Mouse (Mus musculus) bone marrow macrophage, adult 2 months (primary cell): ENCODE measurements around the gene Chrm1. TPM values are rescaled to one million over a fixed set of nuclear protein-coding genes. Genes with fewer than 3 reads are reported as not detected.

ENCODE experiments used
- H3K27ac ChIP-seq: 2 replicates; pipeline ENCODE4 v1.5.1; 2012; ENCODE audit warnings: low read depth, low read length; ENCODE audit not compliant: insufficient read depth
- H3K4me1 ChIP-seq: 2 replicates; pipeline ENCODE4 v1.6.1; 2012; ENCODE audit warnings: low read length; ENCODE audit not compliant: control insufficient read depth, insufficient read depth
- H3K4me3 ChIP-seq: 2 replicates; pipeline ENCODE4 v1.5.1; 2012; ENCODE audit warnings: mild to moderate bottlenecking, low read length, moderate library complexity; ENCODE audit not compliant: insufficient read depth
- CTCF ChIP-seq: IDR thresholded peaks from 2 replicates; pipeline ENCODE4 v1.5.1; 2012; ENCODE audit warnings: low read depth, mild to moderate bottlenecking, low read length, moderate library complexity
- POLR2A ChIP-seq: IDR thresholded peaks from 2 replicates; pipeline ENCODE4 v1.6.1; 2012; ENCODE audit warnings: mild to moderate bottlenecking, low read depth, low read length, borderline replicate concordance
- polyA plus RNA-seq: library from polyadenylated mRNA; stranded (reverse); fragments of >200 nt; gene quantifications from 2 replicates; pipeline ENCODE4 v1.2.4, GENCODE M21; 2012; ENCODE audit not compliant: missing spikeins, insufficient read depth, insufficient read length

Gene Chrm1
- polyA plus RNA-seq = not detected in 2 replicates

GRCm38 (mm10) chr19:8663360-8663839, at the start of gene Chrm1:
Gene Chrm1, plus strand, starts transcription at chr19:8663789.
- H3K4me3 ChIP-seq = no peak within 1 kb of the TSS
- no peak within 1 kb of the TSS for H3K27ac ChIP-seq
- TF ChIP-seq POLR2A (no peak), CTCF (no peak)
- 0 out of 2 replicates have a peak, but pooled peaks cover 2% of the 10 kb centered on the region for H3K4me1 ChIP-seq

- Histone ChIP-seq H3K4me3 (no peak overlapping the region), H3K4me1 (no peaks in the 10 kb centered on the region), H3K27ac (no peak overlapping the region)
- TF ChIP-seq CTCF (no peak), POLR2A (no peak)
Observed at GRCm38 (mm10) chr19:8614343-8614742, 49.2 kb upstream of the Chrm1 start.

- H3K4me3 ChIP-seq = no peak overlapping the region
- H3K27ac ChIP-seq = no peak overlapping the region
- no peak for TF ChIP-seq CTCF
- no peak for TF ChIP-seq POLR2A
- no peaks in the 10 kb centered on the region for H3K4me1 ChIP-seq
Observed at GRCm38 (mm10) chr19:8616314-8616713, 47.3 kb upstream of the Chrm1 start.

- Histone ChIP-seq H3K4me1 (no peaks in the 10 kb centered on the region), H3K27ac (no peak within 1 kb of the TSS), H3K4me3 (no peak within 1 kb of the TSS)
- TF ChIP-seq POLR2A (no peak), CTCF (no peak)
Observed at GRCm38 (mm10) chr19:8617904-8618303, 45.7 kb upstream of the Chrm1 start, which contains the start of gene Slc22a6. Gene Slc22a6, plus strand, starts transcription at chr19:8618039.

- Histone ChIP-seq H3K4me1 (no peaks in the 10 kb centered on the region), H3K4me3 (no peak overlapping the region), H3K27ac (no peak overlapping the region)
- no peak for TF ChIP-seq CTCF
- no peak for TF ChIP-seq POLR2A
Observed at GRCm38 (mm10) chr19:8621098-8621497, 42.5 kb upstream of the Chrm1 start.

GRCm38 (mm10) chr19:8630249-8630648, 33.3 kb upstream of the Chrm1 start:
- no peak for TF ChIP-seq CTCF
- no peak for TF ChIP-seq POLR2A
- H3K27ac ChIP-seq = no peak overlapping the region
- H3K4me3 ChIP-seq = no peak overlapping the region
- no peaks in the 10 kb centered on the region for H3K4me1 ChIP-seq

GRCm38 (mm10) chr19:8630826-8631225, 32.8 kb upstream of the Chrm1 start:
- Histone ChIP-seq H3K27ac (no peak overlapping the region), H3K4me3 (no peak overlapping the region), H3K4me1 (no peaks in the 10 kb centered on the region)
- TF ChIP-seq POLR2A (no peak), CTCF (no peak)

GRCm38 (mm10) chr19:8632029-8632428, 31.6 kb upstream of the Chrm1 start:
- no peak for TF ChIP-seq CTCF
- TF ChIP-seq POLR2A = no peak
- Histone ChIP-seq H3K27ac (no peak overlapping the region), H3K4me3 (no peak overlapping the region), H3K4me1 (no peaks in the 10 kb centered on the region)

GRCm38 (mm10) chr19:8642086-8642485, 21.5 kb upstream of the Chrm1 start:
- H3K4me1 ChIP-seq = 0 out of 2 replicates have a peak, but pooled peaks cover 4% of the 10 kb centered on the region
- H3K27ac ChIP-seq = no peak overlapping the region
- no peak overlapping the region for H3K4me3 ChIP-seq
- TF ChIP-seq CTCF (no peak), POLR2A (no peak)

GRCm38 (mm10) chr19:8646393-8646792, 17.2 kb upstream of the Chrm1 start:
- TF ChIP-seq POLR2A (no peak), CTCF (no peak)
- Histone ChIP-seq H3K27ac (no peak overlapping the region), H3K4me3 (no peak overlapping the region), H3K4me1 (0 out of 2 replicates have a peak, but pooled peaks cover 4% of the 10 kb centered on the region)
